Mouse (Mus musculus) hindbrain, embryonic 11.5 days (tissue): ENCODE results near the gene Hsd17b13. TPM values are rescaled to one million over a fixed set of nuclear protein-coding genes. Genes with fewer than 3 reads are reported as not detected.
A peak's percentile ranks its signal among the peaks of the same experiment; 100 is the strongest.
"Not testable (repeated sequence)": the region's sequence is repeated elsewhere in the genome, so short reads cannot be mapped to it uniquely, and the experiment has no call there.

Source experiments
- ATAC-seq: fragments of 200-750 bp; cut with Nextera tagmentation; 2 replicates; pipeline ENCODE4 v1.8.0; 2017; ENCODE audit warnings: mild to moderate bottlenecking, moderate TSS enrichment, moderate library complexity; ENCODE audit not compliant: low FRiP score
- DNase-seq: peaks from one replicate; pipeline ENCODE4 v3.0.0-alpha.2; 2015; ENCODE audit warnings: low spot score
- H3K27ac ChIP-seq: fragments of 300-500 bp; sonication (generic); 2 replicates; pipeline ENCODE4 v1.5.1; 2014; ENCODE audit warnings: mild to moderate bottlenecking, low read depth, low read length
- H3K27me3 ChIP-seq: fragments of 300-500 bp; sonication (generic); 2 replicates; pipeline ENCODE4 v1.6.1; 2014; ENCODE audit warnings: mild to moderate bottlenecking, low read length, moderate library complexity, mixed read lengths; ENCODE audit not compliant: control insufficient read depth, insufficient read depth
- H3K36me3 ChIP-seq: fragments of 300-500 bp; sonication (generic); 2 replicates; pipeline ENCODE4 v1.6.1; 2014; ENCODE audit warnings: mild to moderate bottlenecking, low read length, moderate library complexity, mixed read lengths; ENCODE audit not compliant: control insufficient read depth, insufficient read depth
- H3K4me1 ChIP-seq: fragments of 300-500 bp; sonication (generic); replicated peaks from 2 replicates; pipeline ENCODE4 v1.6.1; 2014; ENCODE audit warnings: low read length, mixed read lengths; ENCODE audit not compliant: control insufficient read depth, insufficient read depth
- H3K4me2 ChIP-seq: fragments of 300-500 bp; sonication (generic); replicated peaks from 2 replicates; pipeline ENCODE4 v1.6.1; 2014; ENCODE audit warnings: mild to moderate bottlenecking, low read depth, low read length
- H3K4me3 ChIP-seq: fragments of 300-500 bp; sonication (generic); 2 replicates; pipeline ENCODE4 v1.5.1; 2014; ENCODE audit warnings: low read depth, low read length
- H3K9ac ChIP-seq: fragments of 300-500 bp; sonication (generic); 2 replicates; pipeline ENCODE4 v1.6.1; 2014; ENCODE audit warnings: low read depth, low read length
- H3K9me3 ChIP-seq: fragments of 300-500 bp; sonication (generic); 2 replicates; pipeline ENCODE4 v1.6.1; 2016; ENCODE audit warnings: low read length; ENCODE audit not compliant: control insufficient read depth
- WGBS: fragments of 180-500 bp; shearing (Covaris S2); extraction: QIAGEN DNeasy Blood & Tissue Kit; methylation state at CpG from one replicate; pipeline ENCODE4 v1.1.7; 2014; 5-methylcytosine and 5-hydroxymethylcytosine counted together
- polyA plus RNA-seq: library from polyadenylated mRNA; unstranded; fragments of >200 nt; fragmentation: Nextera tagmentation; extraction: Ambion mirVana; gene quantifications from 2 replicates; pipeline ENCODE4 v1.2.1, GENCODE M21; 2014

Hsd17b13 gene
- polyA plus RNA-seq = not detected in 2 replicates

- Histone ChIP-seq H3K4me3 (no peak within 1 kb of the TSS), H3K27me3 (no peaks in the 10 kb centered on the region), H3K27ac (no peak within 1 kb of the TSS), H3K4me1 (no peaks in the 10 kb centered on the region), H3K9me3 (no peaks in the 10 kb centered on the region), H3K4me2 (no peak within 1 kb of the TSS), H3K36me3 (no peaks in the 10 kb centered on the region), H3K9ac (no peak within 1 kb of the TSS)
- ATAC-seq (no peak), DNase-seq (no peak)
- 83% methylated on average over 4 of the region's 4 CpGs for WGBS
Observed at GRCm38 (mm10) chr5:103977297-103977696, at the start of gene Hsd17b13. TSS of gene Hsd17b13 (minus strand) at chr5:103977410.

GRCm38 (mm10) chr5:104025245-104025854 is 48.1 kb upstream of the Hsd17b13 start:
- ATAC-seq (no peak), DNase-seq (no peak)
- WGBS = 42% methylated on average over 17 of the region's 17 CpGs
- no peaks in the 10 kb centered on the region; the same call in 1 of the 2 replicates for H3K4me1 ChIP-seq
- H3K4me2 ChIP-seq = no peak overlapping the region
- H3K36me3 ChIP-seq = no peaks in the 10 kb centered on the region
- no peak overlapping the region for H3K4me3 ChIP-seq
- no peaks in the 10 kb centered on the region for H3K9me3 ChIP-seq
- H3K27me3 ChIP-seq = no peaks in the 10 kb centered on the region
- no peak overlapping the region for H3K27ac ChIP-seq
- no peak overlapping the region for H3K9ac ChIP-seq

GRCm38 (mm10) chr5:104024762-104025161 is 47.6 kb upstream of the Hsd17b13 start:
- ATAC-seq = no peak
- no peak overlapping the region for H3K27ac ChIP-seq
- no peak overlapping the region for H3K4me2 ChIP-seq
- H3K27me3 ChIP-seq = no peaks in the 10 kb centered on the region
- H3K36me3 ChIP-seq = no peaks in the 10 kb centered on the region
- H3K4me3 ChIP-seq = no peak overlapping the region
- H3K9me3 ChIP-seq = no peaks in the 10 kb centered on the region
- WGBS = 70% methylated on average over 11 of the region's 11 CpGs
- H3K4me1 ChIP-seq = no peaks in the 10 kb centered on the region; the same call in 1 of the 2 replicates
- DNase-seq = no peak
- H3K9ac ChIP-seq = no peak overlapping the region

- H3K4me2 ChIP-seq, H3K27me3 ChIP-seq, H3K9ac ChIP-seq, H3K27ac ChIP-seq, DNase-seq, H3K9me3 ChIP-seq, ATAC-seq, H3K4me3 ChIP-seq, H3K4me1 ChIP-seq, H3K36me3 ChIP-seq: not testable (repeated sequence)
- WGBS = 82% methylated on average over 5 of the region's 5 CpGs
Observed at GRCm38 (mm10) chr5:104024193-104024592, 47.0 kb upstream of the Hsd17b13 start.

GRCm38 (mm10) chr5:104023289-104024020 is 46.2 kb upstream of the Hsd17b13 start:
- Histone ChIP-seq H3K36me3 (no peaks in the 10 kb centered on the region), H3K27me3 (no peaks in the 10 kb centered on the region), H3K4me2 (no peak overlapping the region), H3K4me1 (no peaks in the 10 kb centered on the region; the same call in 1 of the 2 replicates), H3K9ac (no peak overlapping the region), H3K9me3 (no peaks in the 10 kb centered on the region), H3K27ac (no peak overlapping the region), H3K4me3 (no peak overlapping the region)
- ATAC-seq (no peak), DNase-seq (no peak)
- 78% methylated on average over 8 of the region's 8 CpGs for WGBS

GRCm38 (mm10) chr5:104022558-104022957 is 45.3 kb upstream of the Hsd17b13 start:
- no peak overlapping the region for H3K27ac ChIP-seq
- 37% methylated on average over 5 of the region's 5 CpGs for WGBS

GRCm38 (mm10) chr5:104021597-104022378 is 44.6 kb upstream of the Hsd17b13 start, which contains the start of gene Hsd17b11:
TSS of gene Hsd17b11 (minus strand) at chr5:104021919.
- Histone ChIP-seq H3K4me1 (no peaks in the 10 kb centered on the region; the same call in 1 of the 2 replicates), H3K27me3 (no peaks in the 10 kb centered on the region), H3K9ac (peak within 1 kb of the TSS; percentile 38), H3K36me3 (no peaks in the 10 kb centered on the region), H3K4me3 (peak within 1 kb of the TSS; percentile 31), H3K9me3 (no peaks in the 10 kb centered on the region), H3K27ac (no peak within 1 kb of the TSS), H3K4me2 (peak within 1 kb of the TSS; percentile 64)
- DNase-seq (peak; percentile 70), ATAC-seq (peak; percentile 76; the same call in 1 of the 2 replicates)
- under 1% methylated on average over 31 of the region's 31 CpGs for WGBS

More at GRCm38 (mm10) chr5:104022558-104022957, 45.3 kb upstream of the Hsd17b13 start:
- H3K36me3 ChIP-seq = no peaks in the 10 kb centered on the region
- no peak overlapping the region for H3K9ac ChIP-seq
- ATAC-seq = no peak
- no peaks in the 10 kb centered on the region; the same call in 1 of the 2 replicates for H3K4me1 ChIP-seq
- peak overlapping the region; percentile 64 for H3K4me2 ChIP-seq
- no peak overlapping the region for H3K4me3 ChIP-seq
- no peak for DNase-seq
- no peaks in the 10 kb centered on the region for H3K9me3 ChIP-seq
- no peaks in the 10 kb centered on the region for H3K27me3 ChIP-seq

GRCm38 (mm10) chr5:104011419-104011818 is 34.2 kb upstream of the Hsd17b13 start:
- H3K4me2 ChIP-seq = no peak overlapping the region
- H3K27ac ChIP-seq = no peak overlapping the region
- ATAC-seq = no peak
- H3K4me1 ChIP-seq = no peaks in the 10 kb centered on the region
- H3K4me3 ChIP-seq = no peak overlapping the region
- H3K9me3 ChIP-seq = no peaks in the 10 kb centered on the region
- H3K36me3 ChIP-seq = no peaks in the 10 kb centered on the region
- DNase-seq = no peak
- no peaks in the 10 kb centered on the region for H3K27me3 ChIP-seq
- no peak overlapping the region for H3K9ac ChIP-seq
